Mouse (Mus musculus) CD4-positive, CD25-positive, alpha-beta regulatory T cell, adult 4 months (primary cell): Measurements from ENCODE around the gene Enkur. TPM values are rescaled to one million over a fixed set of nuclear protein-coding genes. Genes with fewer than 3 reads are reported as not detected.

ENCODE experiments used
- ATAC-seq: one replicate; pipeline ENCODE4 v1.8.0; 2017
- polyA plus RNA-seq, 2 experiments: library from polyadenylated mRNA; unstranded; fragments of 100-300 nt; shearing (Covaris generic); gene quantifications; one replicate each; pipeline ENCODE4 v1.2.1; 2017

Enkur gene
- polyA plus RNA-seq, 2 experiments from 2014 or later = 0.63 TPM; not detected in 1

- ATAC-seq = peak; percentile 91
These were observed 17.6 kb downstream of the Enkur start for GRCm38 (mm10) chr2:21187576-21187975.

- no peak for ATAC-seq
These were observed 22.4 kb downstream of the Enkur start for GRCm38 (mm10) chr2:21182811-21183210.

- no peak for ATAC-seq
These were observed 26.0 kb downstream of the Enkur start for GRCm38 (mm10) chr2:21179136-21179535.

- ATAC-seq = no peak
These were observed 32.4 kb downstream of the Enkur start for GRCm38 (mm10) chr2:21172797-21173196.

GRCm38 (mm10) chr2:21167916-21168315 lies 37.2 kb downstream of the Enkur start:
- ATAC-seq = no peak

DNA sequence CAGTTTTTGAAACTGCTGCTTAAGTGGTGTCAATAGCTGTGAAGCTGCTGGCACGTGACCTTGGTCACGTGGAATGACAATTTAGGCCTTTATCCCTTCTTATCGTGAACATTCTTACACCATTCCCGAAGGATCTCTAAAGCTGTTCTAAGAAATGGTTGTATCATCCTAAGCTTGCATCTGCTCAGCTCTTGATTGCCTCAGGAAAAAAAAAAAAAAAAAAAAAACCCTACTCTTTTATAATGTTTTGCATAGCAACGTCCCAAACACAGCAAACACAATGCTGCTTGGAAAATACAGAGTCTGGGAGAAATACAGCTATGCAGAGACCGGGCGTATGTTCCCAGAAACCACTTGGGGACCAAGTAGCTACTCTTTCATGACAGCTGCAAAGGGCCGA lies 40.9 kb downstream of the Enkur start:
- ATAC-seq = no peak

GRCm38 (mm10) chr2:21153469-21153868 lies 51.7 kb downstream of the Enkur start:
- no peak for ATAC-seq

- ATAC-seq = no peak
These were observed 58.0 kb downstream of the Enkur start for GRCm38 (mm10) chr2:21147169-21147568.

- no peak for ATAC-seq
These were observed 58.7 kb downstream of the Enkur start for GRCm38 (mm10) chr2:21146486-21146885.

- no peak for ATAC-seq
These were observed 62.5 kb downstream of the Enkur start for GRCm38 (mm10) chr2:21142616-21143015.

- no peak for ATAC-seq
These were observed 63.0 kb downstream of the Enkur start for GRCm38 (mm10) chr2:21142204-21142580.

DNA sequence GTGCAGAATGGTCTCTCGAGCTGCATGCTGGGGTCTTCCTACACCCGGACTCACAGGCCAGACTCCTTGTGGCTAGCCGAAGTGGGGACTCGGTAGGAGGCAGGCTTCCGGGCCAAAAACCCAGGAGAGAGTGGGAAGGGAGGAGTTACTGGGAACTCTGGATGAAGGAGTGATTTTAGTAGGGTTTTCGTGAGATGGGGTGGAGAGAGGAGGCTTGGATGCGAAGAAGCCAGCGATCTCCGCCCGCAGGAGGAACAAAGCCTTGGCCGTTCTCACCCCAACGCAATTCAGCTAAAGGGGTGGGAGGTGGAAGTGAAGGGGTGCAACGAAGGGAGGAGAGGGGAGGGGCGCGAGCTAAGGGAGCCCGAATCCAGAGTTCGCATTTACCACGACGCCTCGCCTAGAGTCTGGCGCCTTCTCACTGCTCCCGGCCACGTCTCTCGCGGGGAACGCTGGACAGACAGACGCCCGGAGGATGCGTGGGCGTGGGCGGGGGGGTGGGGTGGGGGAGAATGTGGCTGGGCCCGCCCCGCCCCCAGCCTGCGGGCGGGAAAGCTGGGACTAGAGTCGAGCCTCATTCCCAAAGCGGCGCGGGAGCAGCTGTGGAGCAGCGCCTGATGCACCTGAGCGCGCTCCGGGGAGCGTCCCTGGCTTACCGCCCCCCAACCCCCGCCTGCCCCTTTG lies 63.5 kb downstream of the Enkur start:
- no peak for ATAC-seq

DNA sequence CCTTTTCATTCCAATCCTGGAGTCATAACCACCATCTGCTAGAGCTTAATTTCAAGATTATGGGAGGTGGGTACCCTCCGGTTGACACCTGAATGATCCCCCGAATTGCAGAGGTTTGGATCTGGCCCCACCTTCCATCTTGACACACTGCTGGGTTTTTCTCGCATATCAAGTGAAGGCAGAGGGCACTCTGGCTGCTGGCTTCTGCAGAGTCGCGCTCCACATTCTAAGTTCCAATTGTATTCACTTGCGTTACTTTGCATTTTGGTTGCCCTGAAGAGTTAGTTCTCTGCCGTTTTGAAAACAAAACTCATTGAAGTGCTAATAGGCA lies 64.0 kb downstream of the Enkur start:
- no peak for ATAC-seq

Other genes starting within 250 kb of the Enkur start
- gene Arhgap21, start 236.5 kb downstream of the Enkur start, polyA plus RNA-seq = 1 to 10 TPM; 1.3 to 1.7 TPM
- gene Thnsl1, start 359 bp upstream of the Enkur start, polyA plus RNA-seq = 1 to 10 TPM; 2.5 to 4.9 TPM
- not detected for gene Gpr158, start 162.2 kb upstream of the Enkur start, polyA plus RNA-seq